Mouse (Mus musculus) induced T-regulatory cell, adult 2 months (primary cell): Measurements from ENCODE around the gene Kcnip4.

Experiments
- DNase-seq: peaks from one replicate; pipeline ENCODE4 v3.0.0-alpha.2; 2012; ENCODE audit warnings: low read depth

Kcnip4 gene

GRCm38 (mm10) chr5:48889395-48890194 is 635.1 kb downstream of the Kcnip4 start:
- DNase-seq, result no peak

DNA sequence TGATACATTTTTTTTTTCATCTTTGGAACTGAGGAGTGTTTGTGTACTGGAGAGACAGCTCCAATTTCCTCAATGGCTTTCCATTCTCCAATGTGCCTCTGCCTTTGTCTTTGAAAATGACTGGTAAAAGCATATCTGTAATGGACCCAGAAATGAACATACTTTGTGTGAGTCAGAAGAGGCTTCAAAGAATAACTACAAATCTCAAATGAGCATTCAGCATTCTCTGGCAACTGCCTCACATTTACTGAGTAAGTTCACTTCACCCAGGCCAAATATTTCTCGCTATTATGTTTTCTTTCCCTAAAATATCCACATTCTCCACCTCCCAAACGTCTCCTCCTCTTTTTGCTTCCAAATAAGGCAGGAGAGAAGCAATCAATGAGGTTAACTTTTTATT is 646.6 kb downstream of the Kcnip4 start:
- DNase-seq, result no peak

- DNase-seq, result no peak
These were observed 660.3 kb downstream of the Kcnip4 start for GRCm38 (mm10) chr5:48864268-48864967.

GRCm38 (mm10) chr5:48840971-48841370 is 683.7 kb downstream of the Kcnip4 start:
- DNase-seq, result no peak

DNA sequence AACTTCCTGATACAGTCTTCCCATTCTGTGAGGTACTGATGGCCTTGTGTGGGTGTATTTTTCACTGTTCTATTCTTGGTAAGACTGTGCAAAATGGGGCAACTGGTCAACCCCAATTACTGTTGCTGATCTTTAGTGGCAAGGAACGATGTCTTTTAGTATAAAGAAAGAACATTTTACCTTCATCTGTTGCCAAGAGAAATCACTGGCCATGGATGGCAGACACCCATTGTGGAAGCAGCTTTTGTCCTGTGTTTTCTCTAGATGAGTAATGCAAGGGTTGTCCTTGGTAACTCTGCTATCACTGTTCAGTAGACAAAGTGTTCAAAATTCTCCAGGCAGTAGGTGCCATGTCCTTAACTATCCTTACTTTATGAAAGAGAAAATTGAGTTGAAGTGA is 729.2 kb downstream of the Kcnip4 start:
- no peak for DNase-seq

DNA sequence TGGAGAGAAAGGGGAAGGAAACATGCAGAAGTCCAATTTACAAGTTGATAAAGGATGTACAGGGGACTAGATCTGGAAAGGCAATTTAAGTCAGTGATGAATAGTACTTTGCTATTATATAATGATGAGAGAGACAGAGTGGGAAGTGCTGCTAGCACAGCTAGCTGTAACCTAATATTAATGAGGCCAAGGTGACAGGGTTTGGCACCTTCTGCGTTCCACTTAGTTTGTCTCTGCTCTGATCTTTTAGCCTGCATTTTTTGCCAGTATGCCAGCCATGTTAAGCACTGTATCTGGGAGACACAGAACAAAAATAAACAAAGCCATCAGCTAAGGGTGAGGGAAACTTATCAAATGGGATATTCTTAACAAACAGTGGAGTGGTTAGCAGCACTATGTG is 745.3 kb downstream of the Kcnip4 start:
- no peak for DNase-seq

DNA sequence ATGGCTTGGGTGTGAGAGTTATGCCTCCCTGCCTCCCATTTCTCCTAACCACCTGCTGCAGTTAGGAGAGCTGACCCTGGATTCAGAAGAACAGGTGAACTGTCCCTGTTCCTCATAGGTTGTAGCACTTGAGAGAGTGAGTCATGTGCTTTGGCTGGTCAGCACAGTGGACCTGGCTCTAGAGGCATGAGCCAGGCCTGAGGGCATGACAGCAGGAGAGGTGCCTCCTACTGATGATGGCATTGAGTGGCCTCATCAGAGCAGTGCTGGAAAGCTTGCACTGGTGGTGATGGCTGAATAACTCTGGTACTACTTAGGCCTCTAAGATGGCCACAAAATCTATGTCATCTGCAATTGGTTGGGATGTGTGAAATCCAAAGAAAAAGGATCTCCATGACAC is 776.1 kb downstream of the Kcnip4 start:
- DNase-seq, result no peak

DNA sequence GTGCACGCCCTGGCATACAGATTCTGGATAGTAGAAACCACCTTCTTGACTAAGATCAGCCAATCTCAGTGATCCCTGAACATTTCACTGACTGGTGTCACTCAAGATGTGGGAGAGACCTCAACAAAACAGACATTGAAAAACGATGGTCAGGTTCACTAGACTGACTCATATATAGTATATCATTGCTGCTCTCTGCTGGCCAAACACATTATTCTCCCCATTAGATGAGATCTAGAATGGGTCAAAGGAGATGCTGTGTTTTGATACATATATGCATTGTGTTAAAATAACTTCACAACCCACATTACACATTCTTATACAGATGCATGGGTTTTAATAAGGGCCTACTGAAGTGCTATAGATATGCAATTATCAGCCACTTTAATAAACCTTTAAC is 787.1 kb downstream of the Kcnip4 start:
- DNase-seq, result no peak

DNA sequence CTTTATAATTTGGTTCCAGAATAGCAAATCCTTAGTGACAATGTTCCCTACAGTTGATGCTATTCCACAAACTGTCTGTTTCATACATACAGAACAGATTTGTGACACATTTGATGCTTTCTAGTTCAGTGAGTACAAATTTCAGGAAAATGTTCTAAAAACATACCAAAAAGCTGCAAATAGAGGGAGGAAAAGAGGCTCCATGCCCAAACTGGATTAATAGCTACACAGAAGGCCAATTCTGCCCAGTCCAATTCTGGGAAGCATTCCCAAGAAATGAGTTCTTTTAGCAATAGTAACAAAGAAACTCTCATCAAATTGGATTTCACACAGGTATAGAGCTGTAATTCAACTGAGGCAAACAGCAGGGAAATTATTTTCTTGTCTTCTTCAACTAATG is 806.5 kb downstream of the Kcnip4 start:
- no peak for DNase-seq

- no peak for DNase-seq
These were observed 818.7 kb downstream of the Kcnip4 start for GRCm38 (mm10) chr5:48705997-48706396.

GRCm38 (mm10) chr5:48687068-48687467 is 837.6 kb downstream of the Kcnip4 start:
- DNase-seq, result no peak

DNA sequence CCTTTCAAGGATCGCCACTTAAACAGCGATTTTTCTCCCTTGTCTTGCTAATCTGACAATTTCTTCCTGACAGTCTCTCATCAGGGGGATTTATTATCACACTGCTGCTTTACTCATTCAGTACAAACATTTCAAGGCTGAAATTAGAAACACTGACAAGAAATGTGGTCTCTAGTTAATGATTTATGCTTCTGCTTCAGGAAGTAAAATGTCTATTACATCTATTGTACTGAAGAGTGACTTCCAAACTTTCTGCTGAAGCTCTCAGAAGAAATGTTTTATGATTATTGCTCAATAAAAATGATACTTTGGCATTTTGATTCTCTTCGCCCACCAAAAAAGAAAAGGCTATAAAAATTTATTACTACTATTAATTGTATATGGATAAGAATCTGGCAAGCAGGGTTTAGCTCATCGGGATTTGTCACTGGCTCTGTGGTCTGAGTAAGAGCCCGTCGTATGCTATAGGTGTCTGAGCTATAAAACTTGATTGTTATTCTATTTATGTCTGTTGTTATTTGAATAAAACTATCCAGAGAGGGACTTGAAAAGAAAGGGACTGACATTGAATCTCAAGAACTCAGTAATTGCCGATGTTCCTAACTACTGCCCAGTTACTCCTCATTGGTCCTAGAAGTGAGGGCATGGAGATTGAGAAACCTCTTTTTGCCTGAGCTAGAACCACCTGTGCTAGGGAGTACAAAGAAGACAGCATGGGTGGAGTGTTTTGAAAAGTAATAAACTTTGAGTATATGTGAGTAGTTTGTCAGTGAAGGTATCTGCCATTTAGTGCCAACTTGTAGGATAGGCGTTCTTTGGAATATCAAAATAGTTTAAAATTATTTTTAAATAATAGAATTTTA is 844.7 kb downstream of the Kcnip4 start:
- no peak for DNase-seq

DNA sequence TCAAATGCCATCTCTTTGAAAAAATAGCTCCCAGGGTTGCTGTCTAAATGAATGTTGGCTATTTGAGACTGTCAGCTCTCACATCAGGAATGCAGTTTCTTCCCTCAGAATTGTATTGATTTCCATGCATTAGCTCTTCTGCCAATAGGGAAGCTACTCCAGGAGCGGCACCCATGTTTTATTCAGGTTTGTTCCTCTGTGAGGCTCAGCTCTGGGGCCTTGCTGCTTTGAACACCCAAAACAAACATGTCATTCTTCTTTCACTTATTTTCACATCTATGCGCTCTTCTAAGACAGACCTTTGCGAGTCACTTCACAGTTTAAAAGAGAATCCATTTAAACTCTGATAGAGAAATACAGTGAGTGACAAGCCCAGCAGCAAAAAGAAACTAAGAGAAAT is 862.2 kb downstream of the Kcnip4 start:
- DNase-seq, result no peak

GRCm38 (mm10) chr5:48659975-48660374 is 864.7 kb downstream of the Kcnip4 start:
- no peak for DNase-seq

- no peak for DNase-seq
These were observed 874.2 kb downstream of the Kcnip4 start for GRCm38 (mm10) chr5:48650496-48650895.

DNA sequence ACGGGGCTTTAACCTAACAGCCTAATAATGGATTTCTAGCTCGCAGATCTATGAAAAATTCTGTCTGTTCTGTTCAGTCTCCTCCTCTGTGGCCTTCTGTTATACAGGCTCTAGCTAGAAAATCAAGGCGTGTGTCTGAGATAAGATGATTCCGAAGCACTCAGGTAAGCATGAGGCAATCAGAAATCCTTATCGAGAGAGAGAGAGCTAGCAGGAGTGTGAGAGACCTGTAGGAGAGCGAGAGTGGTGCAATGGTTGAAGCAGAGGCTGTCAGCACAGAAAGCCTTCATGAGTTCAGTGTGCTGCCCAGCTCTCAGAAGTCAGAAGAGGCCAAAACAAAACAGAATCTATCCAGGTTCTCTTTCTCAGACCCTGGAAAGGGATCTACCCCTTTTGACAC is 888.0 kb downstream of the Kcnip4 start:
- no peak for DNase-seq

DNA sequence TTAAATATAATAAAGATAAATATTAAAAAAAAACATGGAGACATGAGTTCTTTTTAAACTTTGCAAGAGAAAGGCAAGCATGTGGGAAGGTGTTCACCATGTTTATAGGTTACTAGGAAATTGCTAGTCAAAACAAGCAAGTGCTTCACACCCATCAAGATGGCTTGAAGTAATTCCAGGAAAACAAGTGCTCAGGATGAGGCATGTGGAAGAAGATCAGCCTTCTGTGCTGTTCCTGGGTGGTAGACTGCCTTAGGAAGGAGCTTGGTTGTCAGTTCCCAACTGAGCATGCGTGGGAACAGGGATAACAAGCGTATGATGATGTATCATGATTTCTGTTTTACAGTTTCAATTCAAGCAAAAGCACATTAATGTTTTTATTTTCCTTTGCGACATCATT is 891.1 kb downstream of the Kcnip4 start:
- DNase-seq, result no peak

DNA sequence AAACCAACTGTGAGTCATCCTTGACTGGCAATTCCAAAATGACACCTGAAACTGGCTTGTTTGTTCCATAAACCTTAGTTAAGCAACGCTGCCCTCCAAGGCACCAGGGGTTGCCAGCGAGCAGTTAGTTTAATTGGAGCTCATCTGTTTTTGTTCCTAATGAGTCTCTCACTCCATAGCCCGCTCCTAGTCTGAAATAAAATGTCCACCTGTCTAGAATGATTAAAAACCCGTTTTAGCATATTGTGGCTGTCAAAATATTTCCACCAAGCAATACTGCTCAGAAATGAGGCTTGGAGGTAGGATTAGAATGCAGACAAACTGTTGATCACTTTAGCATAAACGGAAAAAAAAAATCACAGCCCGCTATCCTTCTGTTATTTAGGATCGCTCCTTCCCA is 901.3 kb downstream of the Kcnip4 start:
- DNase-seq, result no peak

DNA sequence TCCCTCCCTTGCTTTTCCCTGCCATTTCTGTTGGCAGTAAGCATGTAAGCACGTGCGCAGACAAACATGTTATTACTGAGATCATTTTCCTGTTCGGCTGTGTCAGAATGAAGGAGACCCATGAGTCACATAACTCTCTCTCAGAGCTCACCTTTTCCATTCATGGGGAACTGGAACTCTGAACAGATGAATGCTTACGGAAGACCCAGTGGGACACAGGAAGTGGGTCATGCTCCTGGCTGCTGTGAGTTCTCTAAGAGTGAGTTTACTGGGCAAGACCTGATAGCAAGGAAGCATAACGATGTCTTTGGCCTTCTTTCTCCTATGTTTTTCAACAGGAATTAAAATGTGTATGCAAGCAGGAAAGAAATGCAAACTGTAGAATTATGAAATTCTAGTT is 917.8 kb downstream of the Kcnip4 start:
- DNase-seq, result no peak

DNA sequence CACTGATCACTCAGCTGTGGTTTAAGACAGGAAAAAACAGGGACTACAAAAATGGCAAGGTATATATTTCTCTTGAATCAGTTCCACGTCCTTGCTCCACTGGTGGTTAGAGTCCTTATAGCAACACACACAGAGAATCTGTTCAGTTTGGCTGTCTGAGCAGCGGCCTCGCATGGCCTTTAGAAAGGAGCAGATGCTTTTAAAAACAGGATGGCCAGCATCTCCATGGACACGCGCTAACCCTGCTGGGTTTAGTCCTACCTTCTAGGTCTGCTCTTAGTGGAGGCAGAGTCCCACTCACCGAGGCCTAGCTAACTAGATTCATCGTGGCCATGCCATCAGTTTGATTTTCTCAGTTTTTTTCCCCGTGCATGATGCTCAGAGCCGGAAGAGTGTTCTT is 918.4 kb downstream of the Kcnip4 start:
- DNase-seq, result no peak

DNA sequence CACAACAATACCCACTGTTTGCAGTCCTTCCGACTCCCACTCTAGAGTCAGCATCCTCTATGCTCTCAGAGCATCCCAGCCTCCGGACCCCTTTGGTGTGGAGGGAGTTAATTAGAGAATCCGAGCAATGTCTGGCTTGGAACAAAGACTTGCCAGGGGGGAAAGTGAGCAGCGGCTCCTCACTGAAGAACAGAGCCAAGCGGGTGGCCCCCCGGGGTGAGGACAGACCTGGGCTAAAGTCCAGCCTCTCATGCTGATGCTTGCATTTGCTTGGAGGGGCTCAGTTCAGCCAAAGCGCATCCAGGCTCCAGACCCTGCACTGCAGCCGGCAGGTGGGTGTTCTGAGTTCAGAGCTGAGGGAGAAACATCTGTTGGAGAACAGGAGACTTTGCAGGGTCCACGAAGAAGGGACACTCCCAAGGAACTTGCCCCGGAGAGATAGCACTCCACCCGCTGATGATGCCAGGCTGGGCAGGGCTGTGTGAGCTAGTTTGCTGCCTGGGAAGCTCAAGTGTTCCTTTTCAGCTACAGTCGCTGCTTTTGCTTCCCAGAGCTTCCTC is 925.1 kb downstream of the Kcnip4 start:
- DNase-seq, result no peak

- no peak for DNase-seq
These were observed 936.7 kb downstream of the Kcnip4 start for GRCm38 (mm10) chr5:48588014-48588413.
